Mouse (Mus musculus) activated CD4-positive, CD25-positive, alpha-beta regulatory T cell (primary cell): ENCODE results near the gene Map7d2. TPM values are rescaled to one million over a fixed set of nuclear protein-coding genes. Genes with fewer than 3 reads are reported as not detected.

Source experiments
- polyA plus RNA-seq, 2 experiments: library from polyadenylated mRNA; unstranded; fragments of 100-300 nt; shearing (Covaris generic); gene quantifications; one replicate each; pipeline ENCODE4 v1.2.1; 2017

Gene Map7d2
- not detected for polyA plus RNA-seq

DNA sequence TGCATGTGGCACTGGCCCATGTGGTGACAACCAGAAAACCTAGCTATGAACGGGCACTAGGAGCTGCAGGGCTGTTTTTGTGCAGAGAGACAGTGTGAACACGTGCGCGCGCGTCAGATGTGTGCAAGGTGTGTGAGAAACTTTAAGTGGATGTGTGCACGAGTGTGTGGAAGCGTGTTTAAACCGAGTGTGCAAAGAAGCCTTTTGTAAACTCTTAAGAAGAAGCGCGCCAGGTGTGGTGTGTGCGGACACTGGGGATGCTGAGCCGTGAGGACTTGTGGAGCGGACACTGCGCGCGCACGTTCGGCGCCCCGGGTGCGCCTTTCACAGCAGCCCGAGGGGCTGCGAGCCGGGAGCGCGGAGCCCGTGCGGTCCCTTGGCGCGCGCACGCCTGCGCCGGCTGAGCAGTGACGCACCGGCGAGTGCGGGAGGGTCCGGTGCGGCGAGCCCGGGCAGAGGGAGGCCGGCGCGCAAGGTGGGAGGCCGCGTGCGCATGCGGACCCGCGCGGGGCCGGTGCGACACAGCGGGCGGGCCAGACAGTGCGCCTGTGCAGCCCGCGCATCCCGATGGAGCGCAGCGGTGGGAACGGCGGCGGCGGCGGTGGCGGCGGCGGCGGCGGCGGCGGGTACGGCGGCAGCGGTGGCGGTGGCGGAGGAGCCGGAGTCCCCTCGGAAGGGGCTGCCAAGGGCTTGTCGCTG lies at the start of gene Map7d2:
Gene Map7d2, plus strand, starts transcription at position 443 of the 699 bp plus-strand sequence.

DNA sequence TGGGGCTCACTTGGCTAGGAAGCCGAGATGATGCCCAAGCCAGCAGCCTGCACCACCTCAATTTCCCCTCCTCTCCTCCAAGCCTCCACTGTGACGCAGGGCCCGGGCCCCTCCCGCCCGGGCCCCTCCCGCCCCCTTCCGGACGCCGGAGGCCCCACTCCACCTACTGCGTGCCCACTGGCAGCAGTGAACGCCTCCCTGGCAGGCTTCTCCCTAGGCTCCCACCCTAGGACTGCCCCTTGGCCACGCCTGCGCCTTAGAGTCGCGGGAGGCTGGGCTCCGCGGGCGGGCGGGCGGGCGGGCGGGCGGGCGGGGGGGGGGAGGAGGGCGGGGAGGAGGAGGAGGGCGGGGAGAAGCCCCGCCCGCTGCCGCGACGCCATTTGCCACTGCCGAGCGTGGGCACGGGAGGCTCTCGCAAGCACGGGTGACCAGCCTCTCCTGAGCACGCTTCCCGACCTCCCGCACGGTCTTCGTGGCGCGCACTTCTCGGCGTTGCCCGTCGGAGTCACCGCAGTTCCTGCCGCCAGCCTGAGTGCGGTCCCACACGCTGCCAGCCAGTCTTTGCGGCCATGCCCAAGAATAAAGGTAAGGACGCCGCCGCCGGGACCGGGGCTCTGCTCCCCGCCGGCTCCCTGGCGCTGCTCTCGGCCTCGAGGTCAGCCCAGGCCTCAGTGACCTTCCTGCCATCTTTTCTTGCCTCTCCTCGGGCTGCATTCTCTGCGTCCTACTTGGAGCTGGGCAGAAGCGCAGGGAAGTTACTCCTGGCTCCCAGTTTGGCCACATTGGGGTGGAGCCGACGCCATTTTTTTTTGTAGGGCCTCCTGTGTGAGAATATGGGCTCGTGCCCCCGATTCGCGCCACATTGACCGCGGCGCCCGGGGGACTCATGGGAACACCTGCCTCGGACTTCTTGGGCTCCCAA lies 42.3 kb upstream of the Map7d2 start, which contains the start of gene Eif1ax:
Gene Eif1ax, plus strand, starts transcription at position 348 of the 922 bp plus-strand sequence.

DNA sequence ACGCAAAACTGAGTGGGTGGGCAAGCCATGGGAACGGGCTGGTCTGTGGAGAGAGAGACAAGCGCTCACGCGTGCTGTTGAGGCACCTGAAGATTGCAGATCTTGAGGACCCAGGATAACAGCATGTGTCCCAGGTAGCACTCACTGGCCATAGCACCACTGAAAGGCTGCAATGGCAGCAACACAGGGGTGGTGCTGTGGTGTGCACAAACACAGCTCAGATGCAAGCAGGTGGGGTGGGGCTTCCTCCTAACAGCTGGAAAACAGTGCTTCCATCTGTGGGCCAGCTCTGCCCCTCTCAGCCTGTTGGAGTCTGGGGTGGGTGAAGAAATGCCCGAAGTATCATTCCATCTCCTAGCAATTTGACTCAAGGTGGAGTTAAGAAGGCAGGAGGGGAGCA lies 112.0 kb downstream of the Map7d2 start, which contains the start of gene Bclaf3:
Gene Bclaf3, plus strand, starts transcription at position 301 of the 400 bp plus-strand sequence.

Other genes starting within 250 kb of the Map7d2 start
- 10 to 100 TPM in 1 of 2 experiments, 1 to 10 TPM in 1; 8.8 to 10.3 TPM for gene Rps6ka3, start 204.3 kb upstream of the Map7d2 start, polyA plus RNA-seq
- gene Eif1ax, start 42.4 kb upstream of the Map7d2 start, polyA plus RNA-seq, result 10 to 100 TPM; 55.6 to 57.8 TPM
- gene Bclaf3, start 112.1 kb downstream of the Map7d2 start, polyA plus RNA-seq, result 10 to 100 TPM; 28.7 to 41.1 TPM
- 100 to 1,000 TPM; 275 to 402 TPM for gene Sh3kbp1, start 212.7 kb downstream of the Map7d2 start, polyA plus RNA-seq